Mouse (Mus musculus): ENCODE results near the gene Polm.

- TF ChIP-seq CTCF (IDR thresholded peaks at IDR 0.05; ENCODE audit: extremely low read depth, insufficient read depth, low read length) = no peak
- TF ChIP-seq POLR2A (IDR thresholded peaks at IDR 0.05; ENCODE audit: extremely low read depth, insufficient read depth, low read length) = no peak
These were observed 39.9 kb downstream of the Polm start for GRCm38 (mm10) chr11:5797928-5798327.
